Mouse (Mus musculus) cortical plate, adult 2 months (tissue): Measurements from ENCODE around the gene Tmco4.

ENCODE experiments used
- CTCF ChIP-seq: fragments of 200-500 bp; IDR thresholded peaks from 2 replicates; pipeline ENCODE4 v1.5.1; 2011; ENCODE audit warnings: mild to moderate bottlenecking, control low read depth, low read length; ENCODE audit not compliant: insufficient read depth; ENCODE audit errors: extremely low read depth
- POLR2A ChIP-seq: fragments of 200-500 bp; IDR thresholded peaks from 2 replicates; pipeline ENCODE4 v1.6.1; 2011; ENCODE audit warnings: mild to moderate bottlenecking, low read length, control low read depth; ENCODE audit not compliant: insufficient read depth; ENCODE audit errors: extremely low read depth

DNA sequence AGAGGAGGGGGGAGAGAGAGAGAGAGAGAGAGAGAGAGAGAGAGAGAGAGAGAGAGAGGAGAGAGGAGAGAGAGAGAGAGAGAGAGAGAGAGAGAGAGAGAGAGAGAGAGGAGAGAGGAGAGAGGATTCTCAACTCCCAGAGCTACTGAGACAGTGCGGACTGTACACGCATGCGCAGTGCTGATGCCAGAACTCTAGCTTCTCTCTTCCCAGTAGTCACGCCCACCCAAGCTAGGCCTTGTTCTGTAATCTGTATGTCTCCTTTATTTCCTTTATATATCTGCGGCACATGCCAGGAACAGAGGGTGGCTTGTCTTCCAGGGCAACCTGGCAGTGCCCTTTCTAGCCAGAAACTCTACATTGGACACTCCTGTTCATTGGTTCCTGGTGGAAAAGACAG, 92.1 kb downstream of the Tmco4 start:
- TF ChIP-seq POLR2A (no peak), CTCF (no peak)
